ENCODE assay signal across 28 mouse cellular contexts in genomic region chr13:53739127-53739526, GRCm38 (mm10).
A peak's percentile ranks its signal among the peaks of the same experiment; 100 is the strongest.
DNase-seq lines count a peak whose midpoint lies in the region; ATAC-seq and TF ChIP-seq lines count a peak whose summit lies in the region.
"Had no signal": no experiment of that assay in that cellular context is flagged by ENCODE, and none has a peak within 500 bp of the region (broad histone marks: within the 10 kb centered on the region; RNA-seq: fewer than 3 reads in every experiment).

No protein-coding gene starts in this region.

- no peak overlapping the region for H3K4me3 ChIP-seq in forebrain, embryonic 14.5 days (ENCODE audit: low read depth, low read length)
- no peak overlapping the region for H3K4me3 ChIP-seq in forebrain, embryonic 10.5 days
- H3K4me3 ChIP-seq in kidney, postnatal 0 days (replicated peaks; ENCODE audit: low read depth, low read length): no peak overlapping the region
- no peak overlapping the region for H3K4me3 ChIP-seq in midbrain, postnatal 0 days (ENCODE audit: low read depth, low read length)
- no peak overlapping the region for H3K4me3 ChIP-seq in midbrain, embryonic 15.5 days
- H3K4me3 ChIP-seq: embryonic facial prominence, embryonic 13.5 days; forebrain, embryonic 15.5 days; heart, embryonic 12.5 days; heart, embryonic 15.5 days; hindbrain, embryonic 10.5 days; hindbrain, embryonic 15.5 days had no signal

- peaks cover 5% of the 10 kb centered on the region; the same call in 1 of the 2 replicates for H3K4me1 ChIP-seq in forebrain, embryonic 14.5 days (ENCODE audit: control insufficient read depth, insufficient read depth, low read length)
- peaks cover 12% of the 10 kb centered on the region; the same call in 1 of the 2 replicates for H3K4me1 ChIP-seq in forebrain, embryonic 10.5 days
- no peaks in the 10 kb centered on the region for H3K4me1 ChIP-seq in kidney, postnatal 0 days (replicated peaks; ENCODE audit: insufficient read depth, low read length)
- H3K4me1 ChIP-seq in midbrain, postnatal 0 days (ENCODE audit: insufficient read depth, low read length): no peaks in the 10 kb centered on the region
- H3K4me1 ChIP-seq in midbrain, embryonic 15.5 days: no peaks in the 10 kb centered on the region
- H3K4me1 ChIP-seq: hindbrain, embryonic 10.5 days; hindbrain, embryonic 15.5 days had no signal

- no peak overlapping the region for H3K27ac ChIP-seq in forebrain, embryonic 14.5 days (ENCODE audit: low read depth, low read length)
- H3K27ac ChIP-seq in forebrain, embryonic 10.5 days: no peak overlapping the region
- H3K27ac ChIP-seq in kidney, postnatal 0 days: no peak overlapping the region
- no peak overlapping the region for H3K27ac ChIP-seq in midbrain, postnatal 0 days (ENCODE audit: low read depth, low read length)
- no peak overlapping the region for H3K27ac ChIP-seq in midbrain, embryonic 15.5 days
- H3K27ac ChIP-seq: embryonic facial prominence, embryonic 13.5 days; forebrain, embryonic 15.5 days; heart, embryonic 15.5 days; hindbrain, embryonic 10.5 days; hindbrain, embryonic 15.5 days had no signal

- TF ChIP-seq CTCF in kidney, postnatal 0 days (IDR thresholded peaks at IDR 0.05; ENCODE audit: low read depth): no peak
- no peak for TF ChIP-seq CTCF in midbrain, postnatal 0 days (IDR thresholded peaks at IDR 0.05)
- TF ChIP-seq CTCF in brain, embryonic 14.5 days (IDR thresholded peaks at IDR 0.05; ENCODE audit: borderline replicate concordance, extremely low read depth, insufficient read depth, insufficient read length): no peak

- DNase-seq in forebrain, embryonic 14.5 days (ENCODE audit: low spot score): peak; percentile 65
- DNase-seq in forebrain, embryonic 10.5 days (ENCODE audit: extremely low spot score, low spot score): no peak
- peak; percentile 13 for DNase-seq in kidney, postnatal 0 days (ENCODE audit: low spot score)
- no peak for DNase-seq in kidney, postnatal 14 days
- peak; percentile 68 for DNase-seq in midbrain, postnatal 0 days (ENCODE audit: low spot score)
- peak; percentile 80 for DNase-seq in brain, embryonic 14.5 days (ENCODE audit: low read depth)
- DNase-seq in adrenal gland, adult 2 months: no peak
- DNase-seq: adrenal gland, postnatal 14 days; B cell, adult 2 months; cerebellum, adult 11 months; cerebellum, adult 2 months; cerebellum, adult 9-11 months; cerebellum, postnatal 25 days; gastrocnemius, postnatal 25 days; heart, adult 18-20 months; heart, postnatal 10 days; heart, postnatal 36 days had no signal

- H3K9ac ChIP-seq in forebrain, embryonic 14.5 days (ENCODE audit: low read length): no peak overlapping the region
- H3K9ac ChIP-seq in kidney, postnatal 0 days (ENCODE audit: low read depth, low read length): no peak overlapping the region
- no peak overlapping the region for H3K9ac ChIP-seq in midbrain, postnatal 0 days (replicated peaks; ENCODE audit: low read length, poor library complexity, severe bottlenecking)
- no peak overlapping the region for H3K9ac ChIP-seq in midbrain, embryonic 15.5 days
- H3K9ac ChIP-seq: embryonic facial prominence, embryonic 13.5 days; forebrain, embryonic 15.5 days; heart, embryonic 12.5 days; heart, embryonic 15.5 days; hindbrain, embryonic 15.5 days had no signal

- TF ChIP-seq POLR2A in brain, embryonic 14.5 days (IDR thresholded peaks at IDR 0.05; ENCODE audit: borderline replicate concordance, extremely low read depth, insufficient read depth, insufficient read length, poor library complexity, severe bottlenecking): no peak

- WGBS in forebrain, embryonic 14.5 days: 18% methylated on average over 3 of the region's 3 CpGs
- WGBS in forebrain, embryonic 10.5 days: 82% methylated on average over 3 of the region's 3 CpGs
- 65% methylated on average over 3 of the region's 3 CpGs for WGBS in kidney, postnatal 0 days
- WGBS in midbrain, postnatal 0 days: 56% methylated on average over 3 of the region's 3 CpGs
- 39% methylated on average over 3 of the region's 3 CpGs for WGBS in midbrain, embryonic 15.5 days

- no peak for ATAC-seq in forebrain, embryonic 14.5 days
- no peak for ATAC-seq in kidney, postnatal 0 days (replicated peaks; ENCODE audit: low FRiP score, low read depth)
- ATAC-seq in midbrain, postnatal 0 days (ENCODE audit: low FRiP score): no peak
- no peak for ATAC-seq in midbrain, embryonic 15.5 days (replicated peaks)
- ATAC-seq: forebrain, embryonic 15.5 days; inflammation-experienced regulatory T-cells, adult 6 months; intestine, embryonic 16.5 days; Patski had no signal

- H3K9me3 ChIP-seq in forebrain, embryonic 14.5 days (replicated peaks; ENCODE audit: control insufficient read depth, low read length): no peaks in the 10 kb centered on the region
- H3K9me3 ChIP-seq in forebrain, embryonic 10.5 days: no peaks in the 10 kb centered on the region
- no peaks in the 10 kb centered on the region for H3K9me3 ChIP-seq in kidney, postnatal 0 days (replicated peaks; ENCODE audit: low read length)
- H3K9me3 ChIP-seq in midbrain, postnatal 0 days (ENCODE audit: low read length): no peaks in the 10 kb centered on the region
- no peaks in the 10 kb centered on the region for H3K9me3 ChIP-seq in midbrain, embryonic 15.5 days
- H3K9me3 ChIP-seq: embryonic facial prominence, embryonic 13.5 days; forebrain, embryonic 15.5 days; heart, embryonic 12.5 days; heart, embryonic 15.5 days; hindbrain, embryonic 10.5 days; hindbrain, embryonic 15.5 days had no signal

- no peaks in the 10 kb centered on the region for H3K36me3 ChIP-seq in forebrain, embryonic 14.5 days (ENCODE audit: control insufficient read depth, insufficient read depth, low read length)
- no peaks in the 10 kb centered on the region for H3K36me3 ChIP-seq in forebrain, embryonic 10.5 days (replicated peaks)
- H3K36me3 ChIP-seq in kidney, postnatal 0 days (ENCODE audit: insufficient read depth, low read length): no peaks in the 10 kb centered on the region
- H3K36me3 ChIP-seq in midbrain, postnatal 0 days (ENCODE audit: insufficient read depth, low read length): no peaks in the 10 kb centered on the region
- H3K36me3 ChIP-seq in midbrain, embryonic 15.5 days (replicated peaks): no peaks in the 10 kb centered on the region
- H3K36me3 ChIP-seq: embryonic facial prominence, embryonic 13.5 days; forebrain, embryonic 15.5 days; G1E; heart, embryonic 12.5 days; heart, embryonic 15.5 days; hindbrain, embryonic 10.5 days; hindbrain, embryonic 15.5 days had no signal

- no peak overlapping the region for H3K4me2 ChIP-seq in forebrain, embryonic 14.5 days (ENCODE audit: low read length)
- no peak overlapping the region for H3K4me2 ChIP-seq in kidney, postnatal 0 days (ENCODE audit: low read length)
- H3K4me2 ChIP-seq in midbrain, postnatal 0 days (ENCODE audit: low read depth, low read length, poor library complexity, severe bottlenecking): no peak overlapping the region
- no peak overlapping the region for H3K4me2 ChIP-seq in midbrain, embryonic 15.5 days
- H3K4me2 ChIP-seq: embryonic facial prominence, embryonic 13.5 days; forebrain, embryonic 15.5 days; heart, embryonic 12.5 days; heart, embryonic 15.5 days; hindbrain, embryonic 15.5 days had no signal

- H3K27me3 ChIP-seq in forebrain, embryonic 14.5 days (replicated peaks; ENCODE audit: control insufficient read depth, insufficient read depth, low read length): no peaks in the 10 kb centered on the region
- no peaks in the 10 kb centered on the region for H3K27me3 ChIP-seq in forebrain, embryonic 10.5 days (ENCODE audit: poor library complexity, severe bottlenecking)
- no peaks in the 10 kb centered on the region for H3K27me3 ChIP-seq in kidney, postnatal 0 days (ENCODE audit: insufficient read depth, low read length)
- H3K27me3 ChIP-seq in midbrain, postnatal 0 days (ENCODE audit: insufficient read depth, low read length): no peaks in the 10 kb centered on the region
- H3K27me3 ChIP-seq in midbrain, embryonic 15.5 days (replicated peaks): no peaks in the 10 kb centered on the region
- H3K27me3 ChIP-seq: embryonic facial prominence, embryonic 13.5 days; forebrain, embryonic 15.5 days; heart, embryonic 12.5 days; hindbrain, embryonic 15.5 days; Patski had no signal

Comparison
In these comparisons a context has a peak if more than half of its experiments do, and no peak if none do; other contexts are left out.
1. DNase-seq: peak in forebrain, embryonic 14.5 days (single experiment), kidney, postnatal 0 days (single experiment), midbrain, postnatal 0 days (single experiment) and brain, embryonic 14.5 days (single experiment); none in forebrain, embryonic 10.5 days (single experiment), kidney, postnatal 14 days (single experiment) and adrenal gland, adult 2 months (single experiment).